Comparison of ENCODE assay signal across 8 mouse cellular contexts in the genomic region with DNA sequence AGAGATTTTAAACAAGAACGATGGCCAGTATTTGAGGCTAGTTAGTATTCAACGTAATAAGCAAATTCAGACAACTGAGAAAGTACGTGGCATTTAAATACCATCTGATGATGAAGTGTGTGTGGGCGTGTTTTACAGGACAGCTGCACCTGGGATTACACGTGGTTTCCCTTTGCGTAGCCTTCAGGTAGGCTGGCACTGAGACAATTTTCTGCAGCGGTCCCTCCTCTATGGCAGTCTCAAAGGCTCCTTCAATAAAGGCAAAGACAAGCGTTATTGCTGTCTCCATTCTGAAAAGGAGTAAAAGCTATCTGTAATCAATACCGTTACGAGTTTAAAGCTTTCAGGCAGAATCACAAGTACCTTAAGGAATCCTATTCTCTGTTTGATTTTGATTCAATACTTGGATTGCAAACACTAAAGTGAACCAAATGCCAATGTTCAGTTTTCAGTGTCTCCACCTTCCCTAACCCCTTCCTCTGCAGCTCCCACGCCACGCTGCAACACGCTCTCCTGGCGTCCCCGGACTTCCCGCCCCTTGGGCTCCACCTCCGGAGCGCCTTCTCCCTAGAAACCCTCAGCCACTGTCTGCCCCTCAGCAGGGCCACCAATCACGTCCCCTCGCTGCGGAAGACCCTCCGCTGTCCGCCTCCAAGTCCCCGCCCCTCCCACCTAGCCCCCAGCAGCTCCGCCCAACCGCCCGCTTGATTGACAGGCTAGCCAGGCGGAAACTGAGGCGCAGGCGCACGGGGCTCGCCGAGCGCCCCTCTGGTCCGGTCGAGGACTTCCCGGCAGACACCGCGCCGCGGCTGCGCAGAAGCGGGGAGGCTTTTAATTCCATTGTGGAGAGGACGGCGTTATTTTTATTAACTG. TPM values are rescaled to one million over a fixed set of nuclear protein-coding genes. Genes with fewer than 3 reads are reported as not detected.
DNase-seq lines count a peak whose midpoint lies in the region; ATAC-seq and TF ChIP-seq lines count a peak whose summit lies in the region.

Gene Zfp281 (plus strand): TSS at position 756 of the 873 bp plus-strand sequence.

- DNase-seq in heart, postnatal 10 days = peak; percentile 96 to 97
- DNase-seq in large intestine, adult 2 months (ENCODE audit: low read depth, low spot score) = peak; percentile 74
- DNase-seq in liver, postnatal 0 days = peak; percentile 94
- DNase-seq in testis, postnatal 10 days (ENCODE audit: low spot score) = peak; percentile 97

- peak within 1 kb of the TSS; percentile 90 for H3K4me2 ChIP-seq in forebrain, embryonic 13.5 days
- H3K4me2 ChIP-seq in liver, postnatal 0 days (ENCODE audit: low read depth, low read length) = peak within 1 kb of the TSS; percentile 89
- H3K4me2 ChIP-seq in neural tube, embryonic 14.5 days (ENCODE audit: low read depth, low read length) = peak within 1 kb of the TSS; percentile 79

- H3K27me3 ChIP-seq in ES-Bruce4 (ENCODE audit: control insufficient read depth, insufficient read depth, low read length, poor library complexity, severe bottlenecking) = no peaks in the 10 kb centered on the region
- H3K27me3 ChIP-seq in forebrain, embryonic 13.5 days = no peaks in the 10 kb centered on the region
- no peaks in the 10 kb centered on the region for H3K27me3 ChIP-seq in liver, postnatal 0 days (ENCODE audit: insufficient read depth, low read length)
- H3K27me3 ChIP-seq in neural tube, embryonic 14.5 days (ENCODE audit: control insufficient read depth, insufficient read depth, low read length) = no peaks in the 10 kb centered on the region

- peak; percentile 93 for ATAC-seq in cerebellum, adult (ENCODE audit: insufficient number of reproducible peaks, low FRiP score, low TSS enrichment)
- peak; percentile 99 for ATAC-seq in forebrain, embryonic 13.5 days
- peak; percentile 93 for ATAC-seq in liver, postnatal 0 days
- ATAC-seq in neural tube, embryonic 14.5 days (ENCODE audit: low read depth) = peak; percentile 98

- no peaks in the 10 kb centered on the region for H3K9me3 ChIP-seq in ES-Bruce4 (replicated peaks; ENCODE audit: control insufficient read depth, insufficient read depth, low read length, poor library complexity, severe bottlenecking)
- no peaks in the 10 kb centered on the region for H3K9me3 ChIP-seq in forebrain, embryonic 13.5 days (replicated peaks)
- H3K9me3 ChIP-seq in liver, postnatal 0 days (ENCODE audit: low read length) = no peaks in the 10 kb centered on the region
- H3K9me3 ChIP-seq in neural tube, embryonic 14.5 days (ENCODE audit: control insufficient read depth, low read length) = no peaks in the 10 kb centered on the region

- no peaks in the 10 kb centered on the region for H3K4me1 ChIP-seq in ES-Bruce4 (ENCODE audit: control insufficient read depth, insufficient read depth, low read length)
- H3K4me1 ChIP-seq in forebrain, embryonic 13.5 days = peaks cover 36% of the 10 kb centered on the region
- H3K4me1 ChIP-seq in liver, postnatal 0 days (ENCODE audit: insufficient read depth) = peaks cover 21% of the 10 kb centered on the region
- H3K4me1 ChIP-seq in neural tube, embryonic 14.5 days (ENCODE audit: control insufficient read depth, insufficient read depth, low read length) = peaks cover 30% of the 10 kb centered on the region

- H3K36me3 ChIP-seq in ES-Bruce4 (ENCODE audit: control insufficient read depth, insufficient read depth, low read length, poor library complexity, severe bottlenecking) = peaks cover 35% of the 10 kb centered on the region
- peaks cover 30% of the 10 kb centered on the region for H3K36me3 ChIP-seq in forebrain, embryonic 13.5 days (ENCODE audit: poor library complexity, severe bottlenecking)
- H3K36me3 ChIP-seq in liver, postnatal 0 days (replicated peaks; ENCODE audit: insufficient read depth, low read length) = peaks cover 12% of the 10 kb centered on the region; the same call in 1 of the 2 replicates
- H3K36me3 ChIP-seq in neural tube, embryonic 14.5 days (ENCODE audit: control insufficient read depth, insufficient read depth, low read length) = peaks cover 10% of the 10 kb centered on the region

- no peak for TF ChIP-seq EP300 in ES-Bruce4 (IDR thresholded peaks at IDR 0.05; ENCODE audit: insufficient read depth, low read depth, low read length)
- TF ChIP-seq EP300 in liver, postnatal 0 days (IDR thresholded peaks at IDR 0.05; ENCODE audit: low read depth) = no peak

- H3K9ac ChIP-seq in ES-Bruce4 (ENCODE audit: low read depth, poor library complexity, severe bottlenecking) = peak within 1 kb of the TSS; percentile 96
- peak within 1 kb of the TSS; percentile 96 for H3K9ac ChIP-seq in forebrain, embryonic 13.5 days
- H3K9ac ChIP-seq in liver, postnatal 0 days (replicated peaks) = peak within 1 kb of the TSS; percentile 90
- peak within 1 kb of the TSS; percentile 98 for H3K9ac ChIP-seq in neural tube, embryonic 14.5 days (replicated peaks; ENCODE audit: low read depth, low read length)

- TF ChIP-seq POLR2A in ES-Bruce4 (IDR thresholded peaks at IDR 0.05; ENCODE audit: insufficient read depth, low read length) = no peak

- H3K4me3 ChIP-seq in ES-Bruce4 (ENCODE audit: low read depth, low read length) = peak within 1 kb of the TSS; percentile 63
- peak within 1 kb of the TSS; percentile 92 for H3K4me3 ChIP-seq in forebrain, embryonic 13.5 days
- peak within 1 kb of the TSS; percentile 88 for H3K4me3 ChIP-seq in liver, postnatal 0 days (ENCODE audit: low read depth, low read length)
- peak within 1 kb of the TSS; percentile 87 for H3K4me3 ChIP-seq in neural tube, embryonic 14.5 days (ENCODE audit: low read depth, low read length)

- 2% methylated on average over 45 of the region's 45 CpGs for WGBS in forebrain, embryonic 13.5 days
- 1% methylated on average over 45 of the region's 45 CpGs for WGBS in large intestine, adult 2 months
- WGBS in liver, postnatal 0 days (ENCODE audit: insufficient replicate concordance) = 3% methylated on average over 45 of the region's 45 CpGs
- 2% methylated on average over 45 of the region's 45 CpGs for WGBS in neural tube, embryonic 14.5 days

- no peak for TF ChIP-seq CTCF in ES-Bruce4 (IDR thresholded peaks at IDR 0.05; ENCODE audit: low read depth, low read length)
- peak; percentile 31 for TF ChIP-seq CTCF in liver, postnatal 0 days (IDR thresholded peaks at IDR 0.05; ENCODE audit: low read depth)

- peak within 1 kb of the TSS; percentile 16; the same call in 1 of the 2 replicates for H3K27ac ChIP-seq in ES-Bruce4 (ENCODE audit: insufficient read depth, low read length)
- peak within 1 kb of the TSS; percentile 93 for H3K27ac ChIP-seq in forebrain, embryonic 13.5 days
- H3K27ac ChIP-seq in liver, postnatal 0 days (ENCODE audit: low read depth) = peak within 1 kb of the TSS; percentile 77
- H3K27ac ChIP-seq in neural tube, embryonic 14.5 days (ENCODE audit: low read depth, low read length) = peak within 1 kb of the TSS; percentile 94

- intact Hi-C loops in heart, postnatal 10 days (cut with DNase I) = loop anchor here (5.0 kb wide), 3 partner anchors 63 to 108 kb away; no protein-coding TSS in a partner anchor

RNA-seq across cellular contexts. Expression of gene Zfp281, which starts in this region (rescaled TPM):
- polyA plus RNA-seq in ES-Bruce4 (2011; ENCODE audit: insufficient read depth, insufficient read length, low read depth, missing spikeins) = 94.4 and 98.1 TPM in 2 replicates
- 26.6 and 27.9 TPM in 2 replicates for polyA plus RNA-seq in forebrain, embryonic 13.5 days (2015; fragmentation: Nextera tagmentation; extraction: Ambion mirVana)
- total RNA-seq in heart, postnatal 10 days (2021) = 10 to 100 TPM; 12.1 to 14.8 TPM
- polyA plus RNA-seq in large intestine, adult 2 months (2012; rRNA removed) = 1.0 and 1.5 TPM in 2 replicates
- 7.2 TPM in 2 replicates for polyA plus RNA-seq in liver, postnatal 0 days (2015; fragmentation: Nextera tagmentation; extraction: Ambion mirVana)
- 22.7 and 26.4 TPM in 2 replicates for polyA plus RNA-seq in neural tube, embryonic 14.5 days (2014; fragmentation: Nextera tagmentation; extraction: Ambion mirVana)

Comparison
In these comparisons a context has a peak if more than half of its experiments do, and no peak if none do; other contexts are left out.
1. Peak in every context shown above with its lines: DNase-seq, ATAC-seq, H3K4me3 ChIP-seq and H3K27ac ChIP-seq.
2. H3K27ac ChIP-seq: peak in every context shown above with its lines; median percentile 94 in neural tube, embryonic 14.5 days; 93 in forebrain, embryonic 13.5 days; 77 in liver, postnatal 0 days; 16 in ES-Bruce4.